Mouse (Mus musculus): Measurements from ENCODE around the gene Vav1. TPM values are rescaled to one million over a fixed set of nuclear protein-coding genes. Genes with fewer than 3 reads are reported as not detected.

Vav1 gene
- 79.1 and 90.5 TPM in 2 replicates for polyA plus RNA-seq (2012)

GRCm38 (mm10) chr17:57278943-57279590 lies at the start of gene Vav1:
Gene Vav1 (plus strand): TSS chr17:57279100.

DNA sequence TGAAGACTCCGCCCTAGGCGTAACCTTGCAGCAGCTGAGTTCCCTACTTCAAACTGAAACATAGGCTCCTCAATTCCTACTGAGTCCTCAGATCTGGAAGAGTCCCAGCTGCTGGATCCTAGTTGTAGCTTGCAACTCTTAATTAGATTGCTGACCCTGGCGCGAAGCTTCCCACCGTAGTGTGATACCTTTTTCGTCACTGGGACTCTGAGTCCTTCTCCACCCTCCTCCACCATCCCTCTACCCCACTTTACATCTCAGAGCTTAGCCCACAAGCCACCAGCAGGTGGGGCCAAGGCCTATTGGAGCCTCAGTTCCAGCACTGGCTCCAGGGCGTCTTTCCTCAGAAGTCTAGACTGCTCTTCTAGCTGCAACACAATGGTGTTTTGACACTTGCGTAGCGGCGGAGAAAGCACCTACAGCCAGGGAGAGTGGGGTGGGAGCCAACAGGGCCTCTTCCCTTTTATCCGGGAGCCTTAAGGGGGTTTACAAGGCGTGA lies 30.6 kb upstream of the Vav1 start, which contains the start of gene Gpr108:
Gene Gpr108, minus strand, starts transcription at position 246 of the 499 bp plus-strand sequence.

DNA sequence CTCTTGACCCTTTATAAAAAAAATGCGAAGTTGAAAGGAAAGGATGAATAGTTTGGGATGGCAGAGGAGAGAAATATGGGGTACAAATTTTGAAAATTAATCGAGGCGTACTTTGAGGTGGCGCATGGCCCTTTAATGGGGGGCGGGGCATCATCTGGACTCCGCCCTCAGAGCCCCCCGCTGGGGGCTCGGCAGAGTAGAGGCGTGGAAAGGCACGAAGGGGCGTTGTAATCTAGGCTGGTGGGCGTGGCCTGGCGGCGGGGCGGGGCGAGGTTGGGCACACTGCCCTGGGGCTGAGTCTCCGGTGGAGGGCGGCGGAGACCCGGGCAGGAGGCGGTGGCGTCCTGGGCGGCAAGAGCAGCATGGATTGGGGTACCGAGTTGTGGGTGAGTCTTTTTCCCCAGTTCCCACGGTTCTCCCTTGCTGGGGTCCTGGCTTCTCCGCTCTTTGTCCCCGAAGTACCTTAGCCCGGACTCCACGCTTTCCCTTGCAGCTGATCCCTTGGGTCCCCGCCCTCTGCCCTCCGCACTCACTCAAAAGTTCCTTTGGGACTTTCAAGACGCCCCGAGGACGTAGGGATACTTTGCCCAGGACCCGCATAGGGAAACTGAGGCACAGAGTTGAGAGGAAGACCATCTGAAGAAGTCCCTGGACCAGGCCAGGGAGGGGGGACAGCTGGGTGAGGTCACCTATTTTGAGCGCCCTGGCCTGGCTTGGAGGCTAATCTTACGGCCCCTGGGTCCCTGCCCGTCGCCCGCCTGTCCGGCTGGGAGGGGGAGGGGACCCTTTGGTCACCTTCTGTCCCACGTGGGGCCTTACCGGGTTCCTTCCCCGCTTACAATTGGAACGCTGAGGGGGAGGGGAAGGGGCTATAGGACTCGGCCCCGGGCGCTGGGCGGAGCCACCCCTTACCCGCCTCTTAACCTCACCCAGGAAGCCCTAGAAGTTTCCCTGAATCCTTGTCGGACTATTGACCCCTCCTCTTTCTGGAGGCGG lies 29.4 kb upstream of the Vav1 start, which contains the start of gene Trip10:
Gene Trip10, plus strand, starts transcription at position 270 of the 996 bp plus-strand sequence.

DNA sequence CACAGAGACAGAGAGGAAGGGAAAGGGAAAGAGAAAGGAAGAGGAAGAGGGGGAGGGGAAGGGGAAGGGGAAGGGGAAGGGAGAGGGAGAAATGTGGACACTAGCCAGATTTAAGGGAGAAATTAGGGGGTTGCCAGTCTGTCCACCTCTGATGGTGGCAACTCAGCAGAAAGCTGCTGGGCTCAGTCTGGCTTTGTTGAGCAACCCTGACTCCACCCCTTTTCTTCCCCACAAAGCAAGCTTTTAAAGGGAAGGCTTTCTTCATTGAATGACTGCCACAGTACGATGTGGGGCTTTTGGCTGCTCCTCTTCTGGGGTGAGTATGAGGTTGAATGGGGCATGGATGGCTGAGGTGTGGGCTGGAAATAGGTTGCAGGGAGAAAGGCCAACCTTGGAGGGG lies 79.5 kb downstream of the Vav1 start, which contains the start of gene Adgre1:
Gene Adgre1, plus strand, starts transcription at position 251 of the 400 bp plus-strand sequence.

Other genes starting within 250 kb of the Vav1 start
- gene Khsrp, start 247.6 kb upstream of the Vav1 start, polyA plus RNA-seq (2012) = 284 and 303 TPM in 2 replicates
- gene Slc25a41, start 237.4 kb upstream of the Vav1 start, polyA plus RNA-seq (2012) = not detected in 2 replicates
- 0.50 and 0.56 TPM in 2 replicates for gene Crb3, start 220.0 kb upstream of the Vav1 start, polyA plus RNA-seq (2012)
- gene Slc25a23, start 219.2 kb upstream of the Vav1 start, polyA plus RNA-seq (2012) = 19.3 and 25.8 TPM in 2 replicates
- gene Dennd1c, start 200.6 kb upstream of the Vav1 start, polyA plus RNA-seq (2012) = 26.9 and 27.3 TPM in 2 replicates
- gene Tubb4a, start 191.3 kb upstream of the Vav1 start, polyA plus RNA-seq (2012) = 0.17 and 0.61 TPM in 2 replicates
- gene Tnfsf9, start 173.8 kb upstream of the Vav1 start, polyA plus RNA-seq (2012) = 6.1 and 9.5 TPM in 2 replicates
- gene Cd70, start 129.3 kb upstream of the Vav1 start, polyA plus RNA-seq (2012) = 0.13 and 0.18 TPM in 2 replicates
- 3.9 and 5.0 TPM in 2 replicates for gene Tnfsf14, start 84.9 kb upstream of the Vav1 start, polyA plus RNA-seq (2012)
- gene C3, start 51.0 kb upstream of the Vav1 start, polyA plus RNA-seq (2012) = 55.0 and 62.5 TPM in 2 replicates
- 34.4 and 35.6 TPM in 2 replicates for gene Gpr108, start 30.7 kb upstream of the Vav1 start, polyA plus RNA-seq (2012)
- gene Trip10, start 29.6 kb upstream of the Vav1 start, polyA plus RNA-seq (2012) = 23.5 and 31.9 TPM in 2 replicates
- 0.24 and 0.71 TPM in 2 replicates for gene Adgre1, start 79.6 kb downstream of the Vav1 start, polyA plus RNA-seq (2012)

Measured in megakaryocyte-erythroid progenitor cell, adult 5 weeks (primary cell).